ENCODE assay signal across 9 mouse cellular contexts in genomic region chr6:31221490-31221889, GRCm38 (mm10).
DNase-seq lines count a peak whose midpoint lies in the region; ATAC-seq and TF ChIP-seq lines count a peak whose summit lies in the region.
"Had no signal": no experiment of that assay in that cellular context is flagged by ENCODE, and none has a peak within 500 bp of the region (broad histone marks: within the 10 kb centered on the region; RNA-seq: fewer than 3 reads in every experiment).

No protein-coding gene starts in this region.

- H3K79me2 ChIP-seq in CH12.LX (replicated peaks; ENCODE audit: control insufficient read depth, extremely low read depth, insufficient read depth, poor library complexity, severe bottlenecking), result peaks cover 21% of the 10 kb centered on the region

- in situ Hi-C loops in CH12.LX (cut with MboI; ENCODE audit: low pct_ligation_motif_present, low pct_unique_long_range_greater_than_20kb, low sequenced_read_pairs), result loop anchor here (25.0 kb wide), 1 partner anchor 166 kb away; the partner anchor contains the start of gene Mkln1

- TF ChIP-seq RAD21 in CH12.LX (IDR thresholded peaks at IDR 0.05; ENCODE audit: low read depth, low read length), result no peak

- dilution Hi-C loops in CH12.LX (cut with MboI; ENCODE audit: extremely low pct_ligation_motif_present, extremely low pct_unique_long_range_greater_than_20kb, low sequenced_read_pairs), result no loop called here

- H3K36me3 ChIP-seq in kidney, embryonic 16.5 days (ENCODE audit: insufficient read depth, low read length), result no peaks in the 10 kb centered on the region
- peaks cover 0 to under 1% of the 10 kb centered on the region in 2 experiments for H3K36me3 ChIP-seq in CH12.LX (replicated peaks in 1 of 2; ENCODE audit: control insufficient read depth in 1 of 2, insufficient read depth in 1 of 2, low read length in 1 of 2)
- H3K36me3 ChIP-seq in forebrain, embryonic 15.5 days, result no peaks in the 10 kb centered on the region
- no peaks in the 10 kb centered on the region for H3K36me3 ChIP-seq in midbrain, embryonic 10.5 days
- H3K36me3 ChIP-seq: stomach, embryonic 15.5 days had no signal

- H3K9ac ChIP-seq in kidney, embryonic 16.5 days (replicated peaks; ENCODE audit: low read length), result no peak overlapping the region
- H3K9ac ChIP-seq in CH12.LX (ENCODE audit: insufficient read depth, low read depth), result peak overlapping the region; percentile 53; the same call in 1 of the 2 replicates
- H3K9ac ChIP-seq in forebrain, embryonic 15.5 days (replicated peaks), result no peak overlapping the region
- H3K9ac ChIP-seq: stomach, embryonic 15.5 days had no signal

- no peak for ATAC-seq in kidney, embryonic 16.5 days (ENCODE audit: low FRiP score, low TSS enrichment)
- no peak for ATAC-seq in forebrain, embryonic 15.5 days (replicated peaks)

- WGBS in kidney, embryonic 16.5 days, result 27% methylated on average over 10 of the region's 10 CpGs
- WGBS in forebrain, embryonic 15.5 days, result 9% methylated on average over 10 of the region's 10 CpGs
- WGBS in midbrain, embryonic 10.5 days, result 30% methylated on average over 10 of the region's 10 CpGs

- DNase-seq in kidney, adult 11 months, result no peak
- peak; percentile 74 for DNase-seq in CH12.LX (ENCODE audit: extremely low read depth)
- no peak for DNase-seq in midbrain, embryonic 10.5 days (ENCODE audit: low spot score)
- DNase-seq in ovary, adult 18-20 months (ENCODE audit: low spot score), result no peak
- DNase-seq in urinary bladder, postnatal 36 days (ENCODE audit: low spot score in 2 of 2), result no peak
- no peak for DNase-seq in adrenal gland, adult 8-10 months

- H3K27ac ChIP-seq in kidney, embryonic 16.5 days (ENCODE audit: low read length), result no peak overlapping the region
- no peak overlapping the region for H3K27ac ChIP-seq in CH12.LX (ENCODE audit: insufficient read depth, low read depth)
- H3K27ac ChIP-seq in forebrain, embryonic 15.5 days (replicated peaks), result no peak overlapping the region
- no peak overlapping the region for H3K27ac ChIP-seq in midbrain, embryonic 10.5 days (replicated peaks)
- H3K27ac ChIP-seq: stomach, embryonic 15.5 days had no signal

- peaks cover 61% of the 10 kb centered on the region for H3K27me3 ChIP-seq in kidney, embryonic 16.5 days (ENCODE audit: insufficient read depth, low read length)
- H3K27me3 ChIP-seq in CH12.LX (replicated peaks), result no peaks in the 10 kb centered on the region
- H3K27me3 ChIP-seq in forebrain, embryonic 15.5 days, result peaks cover 38% of the 10 kb centered on the region
- H3K27me3 ChIP-seq in midbrain, embryonic 10.5 days (ENCODE audit: low read depth, poor library complexity, severe bottlenecking), result peaks cover 79% of the 10 kb centered on the region

- no peak for TF ChIP-seq CTCF in CH12.LX (conservative IDR thresholded peaks at IDR 0.05 in 1 of 2, IDR thresholded peaks at IDR 0.05 in 1 of 2; ENCODE audit: low read depth in 2 of 2, low read length in 2 of 2)

- peaks cover 24% of the 10 kb centered on the region for H3K4me1 ChIP-seq in kidney, embryonic 16.5 days (ENCODE audit: insufficient read depth, low read length)
- H3K4me1 ChIP-seq in CH12.LX (ENCODE audit: control insufficient read depth in 1 of 2, insufficient read depth in 2 of 2), result peaks cover 6 to 22% of the 10 kb centered on the region in 2 experiments; a peak in 3 of 4 replicates
- H3K4me1 ChIP-seq in forebrain, embryonic 15.5 days, result peaks cover 46% of the 10 kb centered on the region
- H3K4me1 ChIP-seq in midbrain, embryonic 10.5 days, result peaks cover 50% of the 10 kb centered on the region

- H3K4me3 ChIP-seq in kidney, embryonic 16.5 days (ENCODE audit: low read length), result no peak overlapping the region
- H3K4me3 ChIP-seq in CH12.LX (replicated peaks in 1 of 3; ENCODE audit: low read depth in 2 of 3, low read length in 2 of 3, poor library complexity in 1 of 3), result peak overlapping the region; percentile 40 to 83 (median 49)
- 0 out of 2 replicates have a peak overlapping the region, but pooled peaks have one; percentile 7 for H3K4me3 ChIP-seq in forebrain, embryonic 15.5 days
- H3K4me3 ChIP-seq in midbrain, embryonic 10.5 days, result 0 out of 2 replicates have a peak overlapping the region, but pooled peaks have one; percentile 5

- TF ChIP-seq EP300 in CH12.LX (IDR thresholded peaks at IDR 0.05; ENCODE audit: low read length), result peak; percentile 57

- 0 out of 2 replicates have a peak overlapping the region, but pooled peaks have one; percentile 5 for H3K4me2 ChIP-seq in kidney, embryonic 16.5 days (replicated peaks; ENCODE audit: low read depth, low read length)
- peak overlapping the region; percentile 96 for H3K4me2 ChIP-seq in CH12.LX (ENCODE audit: insufficient read depth, low read depth, poor library complexity, severe bottlenecking)
- H3K4me2 ChIP-seq in forebrain, embryonic 15.5 days (replicated peaks), result peak overlapping the region; percentile 29
- H3K4me2 ChIP-seq: stomach, embryonic 15.5 days had no signal

- H3K9me3 ChIP-seq in kidney, embryonic 16.5 days (ENCODE audit: low read length), result no peaks in the 10 kb centered on the region
- no peaks in the 10 kb centered on the region for H3K9me3 ChIP-seq in CH12.LX (replicated peaks; ENCODE audit: low read length)
- H3K9me3 ChIP-seq in forebrain, embryonic 15.5 days, result no peaks in the 10 kb centered on the region
- H3K9me3 ChIP-seq in midbrain, embryonic 10.5 days (replicated peaks), result no peaks in the 10 kb centered on the region
- H3K9me3 ChIP-seq: stomach, embryonic 15.5 days had no signal

- no peak; the same call in 1 of the 2 replicates for TF ChIP-seq POLR2A in CH12.LX (IDR thresholded peaks at IDR 0.05; ENCODE audit: low read depth, low read length)

TF ChIP-seq in CH12.LX, 34 proteins besides CTCF, POLR2A, EP300 and RAD21:
- TF ChIP-seq MEF2A (IDR thresholded peaks at IDR 0.05; ENCODE audit: borderline replicate concordance, low read depth, low read length) (0 out of 2 replicates have a peak, but pooled peaks have one; percentile 56), IRF4 (IDR thresholded peaks at IDR 0.05; ENCODE audit: low read depth, low read length) (peak; percentile 42; the same call in 1 of the 2 replicates), GABPA (IDR thresholded peaks at IDR 0.05; ENCODE audit: insufficient replicate concordance, low read depth, low read length) (no peak), SIN3A (IDR thresholded peaks at IDR 0.05; ENCODE audit: low read length) (peak; percentile 52), MXI1 (IDR thresholded peaks at IDR 0.05; ENCODE audit: low read depth, low read length) (peak; percentile 76; the same call in 1 of the 2 replicates), MYC (IDR thresholded peaks at IDR 0.05; ENCODE audit: low read depth, low read length) (peak; percentile 85), BHLHE40 (IDR thresholded peaks at IDR 0.05; ENCODE audit: low read depth, low read length) (peak; percentile 33; the same call in 1 of the 2 replicates), CHD2 (IDR thresholded peaks at IDR 0.05; ENCODE audit: low read length) (0 out of 2 replicates have a peak, but pooled peaks have one; percentile 11), ELF1 (IDR thresholded peaks at IDR 0.05; ENCODE audit: low read depth, low read length) (peak; percentile 76), MAFK (IDR thresholded peaks at IDR 0.05; ENCODE audit: insufficient replicate concordance, low read length) (no peak), ZKSCAN1 (IDR thresholded peaks at IDR 0.05; ENCODE audit: borderline replicate concordance, low read depth, low read length) (no peak), MAX (IDR thresholded peaks at IDR 0.05; ENCODE audit: low read length) (peak; percentile 80), TBP (conservative IDR thresholded peaks at IDR 0.05; ENCODE audit: low read depth, low read length) (peak; percentile 68; the same call in 1 of the 2 replicates)
TF ChIP-seq in CH12.LX: peak in this region for 10.

Comparison
In these comparisons a context has a peak if more than half of its experiments do, and no peak if none do; other contexts are left out.
1. H3K4me2 ChIP-seq: peak in every context shown above with its lines; median percentile 96 in CH12.LX; 29 in forebrain, embryonic 15.5 days; 5 in kidney, embryonic 16.5 days.